Mouse (Mus musculus) limb, embryonic 10.5 days (tissue): ENCODE measurements at regions not wholly inside any gene's neighbourhood (a gene's known extent, or its start where the extent isn't known, plus 50 kb on each side); places are given as distances from the start of the nearest gene placed in this dataset.

Experiments
- DNase-seq: peaks from one replicate; pipeline ENCODE4 v3.0.0-alpha.2; 2017; ENCODE audit warnings: low spot score
- H3K27ac ChIP-seq: fragments of 300-500 bp; sonication (generic); 2 replicates; pipeline ENCODE4 v1.5.1; 2016; ENCODE audit warnings: mild to moderate bottlenecking
- H3K27me3 ChIP-seq: fragments of 300-500 bp; sonication (generic); 2 replicates; pipeline ENCODE4 v1.6.1; 2016; ENCODE audit warnings: low read depth, mild to moderate bottlenecking; ENCODE audit not compliant: poor library complexity, severe bottlenecking
- H3K36me3 ChIP-seq: fragments of 300-500 bp; sonication (generic); 2 replicates; pipeline ENCODE4 v1.6.1; 2016; ENCODE audit warnings: mild to moderate bottlenecking, moderate library complexity
- H3K4me1 ChIP-seq: fragments of 300-500 bp; sonication (generic); 2 replicates; pipeline ENCODE4 v1.6.1; 2016
- H3K4me3 ChIP-seq: fragments of 300-500 bp; sonication (generic); 2 replicates; pipeline ENCODE4 v1.5.1; 2016; ENCODE audit warnings: mild to moderate bottlenecking, moderate library complexity
- H3K9me3 ChIP-seq: fragments of 300-500 bp; sonication (generic); replicated peaks from 2 replicates; pipeline ENCODE4 v1.6.1; 2016; ENCODE audit warnings: mild to moderate bottlenecking
- WGBS: fragments of 180-500 bp; shearing (Covaris S2); methylation state at CpG from one replicate; pipeline ENCODE4 v1.1.7; 2016; 5-methylcytosine and 5-hydroxymethylcytosine counted together

- Histone ChIP-seq H3K9me3 (no peaks in the 10 kb centered on the region; the same call in 1 of the 2 replicates), H3K27me3 (no peaks in the 10 kb centered on the region), H3K27ac (no peak overlapping the region), H3K4me3 (no peak overlapping the region), H3K4me1 (no peaks in the 10 kb centered on the region), H3K36me3 (no peaks in the 10 kb centered on the region)
- DNase-seq: no peak
- WGBS: 92% methylated on average over 3 of the region's 3 CpGs
These were observed 240.6 kb downstream of the 4933412E24Rik start for GRCm38 (mm10) chr15:59775781-59776180.

- H3K9me3 ChIP-seq: no peaks in the 10 kb centered on the region; the same call in 1 of the 2 replicates
- no peaks in the 10 kb centered on the region for H3K27me3 ChIP-seq
- 85% methylated on average over 2 of the region's 2 CpGs for WGBS
- H3K4me3 ChIP-seq: no peak overlapping the region
- H3K27ac ChIP-seq: no peak overlapping the region
- H3K36me3 ChIP-seq: no peaks in the 10 kb centered on the region
- no peak for DNase-seq
- H3K4me1 ChIP-seq: no peaks in the 10 kb centered on the region
These were observed 242.4 kb downstream of the 4933412E24Rik start for GRCm38 (mm10) chr15:59773983-59774382.

GRCm38 (mm10) chr15:59772595-59772994 is 243.8 kb downstream of the 4933412E24Rik start:
- no peak overlapping the region for H3K27ac ChIP-seq
- no peak for DNase-seq
- no peaks in the 10 kb centered on the region for H3K4me1 ChIP-seq
- WGBS: 87% methylated on average over 2 of the region's 2 CpGs
- no peaks in the 10 kb centered on the region; the same call in 1 of the 2 replicates for H3K9me3 ChIP-seq
- no peaks in the 10 kb centered on the region for H3K27me3 ChIP-seq
- no peaks in the 10 kb centered on the region for H3K36me3 ChIP-seq
- H3K4me3 ChIP-seq: no peak overlapping the region

GRCm38 (mm10) chr15:59762061-59762460 is 254.4 kb downstream of the 4933412E24Rik start:
- no peak for DNase-seq
- 94% methylated on average over 6 of the region's 6 CpGs for WGBS
- Histone ChIP-seq H3K9me3 (no peaks in the 10 kb centered on the region), H3K27me3 (no peaks in the 10 kb centered on the region), H3K4me3 (no peak overlapping the region), H3K27ac (no peak overlapping the region), H3K36me3 (no peaks in the 10 kb centered on the region), H3K4me1 (no peaks in the 10 kb centered on the region)

- 94% methylated on average over 5 of the region's 5 CpGs for WGBS
- DNase-seq: no peak
- H3K27ac ChIP-seq: no peak overlapping the region
- H3K9me3 ChIP-seq: no peaks in the 10 kb centered on the region
- no peaks in the 10 kb centered on the region for H3K36me3 ChIP-seq
- H3K4me3 ChIP-seq: no peak overlapping the region
- H3K27me3 ChIP-seq: no peaks in the 10 kb centered on the region
- H3K4me1 ChIP-seq: no peaks in the 10 kb centered on the region
These were observed 255.9 kb downstream of the 4933412E24Rik start for GRCm38 (mm10) chr15:59760490-59760889.

GRCm38 (mm10) chr15:59759566-59759965 is 256.8 kb downstream of the 4933412E24Rik start:
- H3K4me1 ChIP-seq: no peaks in the 10 kb centered on the region
- H3K27ac ChIP-seq: no peak overlapping the region
- WGBS: 44% methylated on average over 4 of the region's 4 CpGs

GRCm38 (mm10) chr15:59758971-59759370 is 257.4 kb downstream of the 4933412E24Rik start:
- H3K4me1 ChIP-seq: no peaks in the 10 kb centered on the region
- no peaks in the 10 kb centered on the region for H3K9me3 ChIP-seq
- H3K4me3 ChIP-seq: no peak overlapping the region
- H3K36me3 ChIP-seq: no peaks in the 10 kb centered on the region
- H3K27me3 ChIP-seq: no peaks in the 10 kb centered on the region
- 75% methylated on average over 2 of the region's 2 CpGs for WGBS
- H3K27ac ChIP-seq: no peak overlapping the region
- no peak for DNase-seq

More at GRCm38 (mm10) chr15:59759566-59759965, 256.8 kb downstream of the 4933412E24Rik start:
- H3K36me3 ChIP-seq: no peaks in the 10 kb centered on the region
- DNase-seq: no peak
- H3K4me3 ChIP-seq: no peak overlapping the region
- no peaks in the 10 kb centered on the region for H3K9me3 ChIP-seq
- H3K27me3 ChIP-seq: no peaks in the 10 kb centered on the region

GRCm38 (mm10) chr15:59756141-59756540 is 260.3 kb downstream of the 4933412E24Rik start:
- H3K4me3 ChIP-seq: no peak overlapping the region
- H3K4me1 ChIP-seq: no peaks in the 10 kb centered on the region
- 74% methylated on average over 6 of the region's 6 CpGs for WGBS
- H3K27ac ChIP-seq: no peak overlapping the region
- no peaks in the 10 kb centered on the region for H3K9me3 ChIP-seq
- DNase-seq: no peak
- H3K27me3 ChIP-seq: no peaks in the 10 kb centered on the region
- no peaks in the 10 kb centered on the region for H3K36me3 ChIP-seq

- DNase-seq: no peak
- Histone ChIP-seq H3K4me3 (no peak overlapping the region), H3K27ac (no peak overlapping the region), H3K4me1 (no peaks in the 10 kb centered on the region), H3K27me3 (no peaks in the 10 kb centered on the region), H3K36me3 (no peaks in the 10 kb centered on the region), H3K9me3 (no peaks in the 10 kb centered on the region)
- 82% methylated on average over 13 of the region's 13 CpGs for WGBS
These were observed 261.5 kb downstream of the 4933412E24Rik start for GRCm38 (mm10) chr15:59754906-59755305.

- H3K9me3 ChIP-seq: no peaks in the 10 kb centered on the region
- H3K4me3 ChIP-seq: no peak overlapping the region
- H3K36me3 ChIP-seq: no peaks in the 10 kb centered on the region
- 93% methylated on average over 1 of the region's 1 CpGs for WGBS
- no peak overlapping the region for H3K27ac ChIP-seq
- H3K4me1 ChIP-seq: no peaks in the 10 kb centered on the region; the same call in 1 of the 2 replicates
- no peak for DNase-seq
- H3K27me3 ChIP-seq: no peaks in the 10 kb centered on the region
These were observed 264.1 kb downstream of the 4933412E24Rik start for GRCm38 (mm10) chr15:59752277-59752676.

- H3K36me3 ChIP-seq: no peaks in the 10 kb centered on the region
- H3K4me3 ChIP-seq: no peak overlapping the region
- H3K4me1 ChIP-seq: no peaks in the 10 kb centered on the region; the same call in 1 of the 2 replicates
- no peaks in the 10 kb centered on the region for H3K27me3 ChIP-seq
- no peaks in the 10 kb centered on the region for H3K9me3 ChIP-seq
- 86% methylated on average over 9 of the region's 9 CpGs for WGBS
- DNase-seq: no peak
- H3K27ac ChIP-seq: no peak overlapping the region
These were observed 270.1 kb downstream of the 4933412E24Rik start for GRCm38 (mm10) chr15:59746290-59746689.

- no peaks in the 10 kb centered on the region for H3K27me3 ChIP-seq
- DNase-seq: no peak
- H3K9me3 ChIP-seq: no peaks in the 10 kb centered on the region
- H3K36me3 ChIP-seq: no peaks in the 10 kb centered on the region
- 85% methylated on average over 5 of the region's 5 CpGs for WGBS
- no peak overlapping the region for H3K4me3 ChIP-seq
- no peak overlapping the region for H3K27ac ChIP-seq
- no peaks in the 10 kb centered on the region; the same call in 1 of the 2 replicates for H3K4me1 ChIP-seq
These were observed 271.9 kb downstream of the 4933412E24Rik start for GRCm38 (mm10) chr15:59744411-59744931.

GRCm38 (mm10) chr15:59739197-59739596 is 277.2 kb downstream of the 4933412E24Rik start:
- WGBS: 82% methylated on average over 5 of the region's 5 CpGs
- no peak overlapping the region for H3K4me3 ChIP-seq
- no peaks in the 10 kb centered on the region for H3K27me3 ChIP-seq
- H3K9me3 ChIP-seq: no peaks in the 10 kb centered on the region
- no peaks in the 10 kb centered on the region for H3K36me3 ChIP-seq
- no peak overlapping the region for H3K27ac ChIP-seq
- no peak for DNase-seq
- no peaks in the 10 kb centered on the region for H3K4me1 ChIP-seq

GRCm38 (mm10) chr15:59737247-59737646 is 279.2 kb downstream of the 4933412E24Rik start:
- 93% methylated on average over 4 of the region's 4 CpGs for WGBS
- Histone ChIP-seq H3K36me3 (no peaks in the 10 kb centered on the region), H3K4me1 (no peaks in the 10 kb centered on the region), H3K4me3 (no peak overlapping the region), H3K27ac (no peak overlapping the region), H3K9me3 (no peaks in the 10 kb centered on the region), H3K27me3 (no peaks in the 10 kb centered on the region)
- no peak for DNase-seq
